Mouse (Mus musculus): ENCODE data around the gene Notch1.

Gene Notch1

DNA sequence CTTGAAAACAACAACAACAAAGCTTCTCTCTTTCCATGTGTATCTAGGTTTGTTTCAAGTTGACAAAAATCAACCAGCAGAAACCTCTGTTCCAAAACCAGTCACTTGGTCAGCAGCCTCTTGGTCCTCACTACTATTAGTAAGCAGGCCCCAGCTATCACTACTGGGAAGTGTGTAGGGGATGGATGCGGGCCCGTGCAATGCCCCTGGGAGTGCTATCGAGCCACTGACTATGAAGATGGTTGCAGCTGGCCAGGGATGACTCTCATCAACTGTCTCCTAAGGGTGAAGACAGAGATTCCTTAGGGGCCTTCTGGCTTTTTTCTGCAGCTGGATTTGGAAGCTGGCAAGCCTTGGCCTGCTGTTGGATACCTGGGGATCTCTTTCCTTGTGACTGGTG lies 13.4 kb upstream of the Notch1 start:
- DNase-seq (ENCODE audit: low spot score), result no peak

DNA sequence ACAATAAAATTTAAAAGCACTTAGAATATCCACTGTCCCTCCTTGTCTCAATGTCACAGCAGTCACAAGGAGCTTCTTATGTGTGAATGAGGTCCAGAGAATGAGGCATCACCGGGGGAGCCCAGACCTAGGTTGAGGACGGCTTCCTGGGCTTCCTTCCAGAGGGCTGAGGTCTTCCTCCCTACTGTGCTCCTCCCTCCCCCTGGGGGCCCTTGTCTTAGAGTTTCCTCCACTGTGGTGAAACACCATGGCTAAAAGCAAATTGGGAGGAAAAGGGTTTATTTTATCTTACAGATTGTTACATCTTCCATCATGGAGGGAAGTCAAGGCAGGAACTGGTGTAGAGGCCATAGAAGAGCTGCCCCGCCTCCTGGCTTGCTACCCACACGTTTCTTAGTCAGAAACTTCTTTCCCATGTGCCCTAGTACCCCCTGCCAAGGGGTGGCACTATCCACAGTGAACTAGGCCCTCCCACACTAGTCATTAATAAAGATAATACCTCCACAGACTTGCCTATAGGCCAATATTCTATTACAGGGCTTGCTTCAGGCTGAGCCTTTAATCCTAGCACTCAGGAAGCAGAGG lies 12.8 kb upstream of the Notch1 start:
- DNase-seq (ENCODE audit: low spot score), result no peak

DNA sequence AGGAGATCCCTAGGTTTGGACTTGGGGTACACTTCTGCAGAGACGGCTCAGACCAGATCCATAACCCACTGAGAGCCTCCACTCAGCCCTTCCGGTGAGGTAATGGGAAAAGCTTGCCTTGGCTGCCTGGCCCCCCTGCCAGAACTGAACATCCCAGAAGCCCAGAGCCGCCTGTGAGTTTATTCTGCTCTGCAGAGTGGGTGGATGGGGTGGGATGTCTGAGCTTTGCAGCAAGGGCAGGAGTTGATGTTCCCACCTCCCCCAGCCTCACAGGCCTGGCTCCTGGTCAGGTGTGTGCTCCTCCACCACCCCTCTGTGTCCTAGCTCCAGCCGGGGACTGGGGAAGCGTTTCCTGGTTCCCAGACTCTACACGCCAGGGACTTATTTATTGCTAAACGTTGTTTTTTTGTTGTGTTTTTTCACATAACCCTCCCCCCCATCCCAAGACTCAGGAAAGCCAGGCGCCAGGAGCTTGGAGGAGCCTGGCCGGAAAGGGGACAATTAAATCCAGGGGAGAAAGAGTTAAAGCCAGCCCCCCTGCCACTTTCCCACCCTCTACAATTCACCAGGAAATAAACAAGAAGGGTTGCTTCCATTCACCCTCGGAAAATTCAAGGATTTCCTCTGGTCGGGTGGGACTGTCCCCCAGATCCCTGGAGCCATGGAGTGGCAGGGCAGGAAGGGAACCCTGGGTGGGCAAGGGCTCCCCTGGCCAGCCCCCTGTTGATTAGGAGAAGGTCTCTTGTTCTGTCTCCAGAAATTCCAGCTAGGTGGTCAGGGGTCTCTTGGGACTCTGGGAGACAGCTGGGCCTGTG lies 10.2 kb upstream of the Notch1 start:
- DNase-seq (ENCODE audit: low spot score), result no peak

DNA sequence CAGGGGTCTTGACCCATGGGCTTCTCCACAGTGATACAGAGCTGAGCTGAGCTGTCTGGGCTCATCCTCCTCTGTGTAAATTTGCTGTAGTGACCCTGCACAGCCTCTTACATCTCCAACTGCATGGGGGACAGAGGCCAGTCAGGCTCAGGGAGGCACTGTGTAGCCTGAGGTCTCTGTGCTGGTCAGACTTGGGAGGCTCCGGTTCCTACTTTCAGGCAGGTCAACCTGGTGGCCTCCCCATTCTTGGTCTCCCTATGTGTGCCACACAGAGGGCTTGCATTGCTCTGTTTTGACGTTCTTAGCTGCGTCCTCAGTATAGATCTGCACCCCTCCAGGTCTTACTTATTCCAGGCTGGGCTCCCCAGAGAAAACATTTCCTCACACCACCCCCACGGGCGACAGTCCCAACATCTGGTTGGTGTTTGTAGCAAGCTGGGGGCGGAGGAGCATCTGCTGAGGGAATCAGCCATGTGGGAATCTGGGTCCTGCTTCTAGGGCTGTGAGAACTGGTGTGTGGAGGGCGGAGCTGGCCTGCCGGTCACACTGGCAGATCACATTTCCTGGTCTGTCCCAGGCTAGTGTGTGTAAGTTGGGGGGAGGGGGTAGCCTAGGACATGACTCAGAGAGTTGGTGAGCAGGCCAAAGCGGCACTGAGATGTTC lies 9.0 kb upstream of the Notch1 start:
- no peak for DNase-seq (ENCODE audit: low spot score)

DNA sequence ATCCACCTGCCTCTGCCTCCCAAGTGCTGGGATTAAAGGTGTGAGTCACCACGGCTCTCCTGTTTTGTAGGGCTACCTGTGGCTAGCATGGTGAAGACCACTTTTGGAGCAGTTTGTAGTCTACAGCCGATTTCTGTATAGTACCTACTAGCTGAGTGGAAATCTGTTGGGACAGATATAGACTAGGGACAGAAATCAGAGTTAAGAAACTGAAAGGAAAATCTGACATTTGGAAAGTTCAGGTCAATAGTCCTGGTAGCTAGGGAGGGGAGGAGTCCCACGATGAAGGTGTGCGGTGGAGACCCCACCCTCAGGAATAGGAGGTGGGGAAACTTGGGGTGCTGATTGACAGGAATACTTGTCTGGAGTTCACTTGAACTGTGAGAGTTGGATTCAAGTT lies 5.9 kb upstream of the Notch1 start:
- no peak for DNase-seq (ENCODE audit: low spot score)

DNA sequence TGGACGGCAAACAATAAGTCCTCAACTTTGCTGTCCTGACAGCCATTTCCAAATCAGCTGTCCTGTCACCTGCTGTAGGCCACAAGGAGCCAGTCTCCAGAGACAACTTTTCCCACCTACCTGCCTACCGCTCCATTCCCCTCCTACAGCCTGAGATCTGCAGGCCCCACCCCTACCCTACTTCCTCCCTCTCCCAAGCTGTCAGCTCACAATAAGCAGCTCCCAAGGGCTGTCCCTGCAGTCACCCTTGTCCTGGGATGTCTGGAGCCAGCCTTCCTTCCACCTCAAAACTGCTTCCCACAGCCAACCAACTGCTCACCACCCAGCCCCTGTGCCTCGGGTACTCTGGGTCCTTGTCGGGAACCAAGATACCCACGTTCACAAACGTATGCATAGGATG lies 3.3 kb upstream of the Notch1 start:
- no peak for DNase-seq (ENCODE audit: low spot score)

DNA sequence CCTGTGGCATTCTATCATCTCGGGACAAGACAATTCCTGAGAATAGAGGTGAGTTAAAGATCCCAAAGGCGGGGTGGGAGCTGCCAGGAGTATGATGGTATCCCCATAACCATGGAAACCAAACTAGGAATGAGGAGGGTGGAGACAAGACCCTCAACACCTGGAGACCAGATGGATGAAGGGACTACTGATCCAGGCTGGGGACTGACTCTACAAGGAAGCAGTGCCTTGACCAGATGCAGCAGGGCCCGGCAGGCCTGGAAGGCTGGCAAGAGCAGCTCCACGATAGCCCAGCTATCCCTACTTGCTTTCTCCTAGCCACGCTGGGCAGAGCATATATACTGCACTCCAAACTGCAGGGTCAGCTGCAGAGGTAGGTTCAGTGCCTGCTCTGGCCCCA lies 524 bp upstream of the Notch1 start:
- no peak for DNase-seq (ENCODE audit: low spot score)

DNA sequence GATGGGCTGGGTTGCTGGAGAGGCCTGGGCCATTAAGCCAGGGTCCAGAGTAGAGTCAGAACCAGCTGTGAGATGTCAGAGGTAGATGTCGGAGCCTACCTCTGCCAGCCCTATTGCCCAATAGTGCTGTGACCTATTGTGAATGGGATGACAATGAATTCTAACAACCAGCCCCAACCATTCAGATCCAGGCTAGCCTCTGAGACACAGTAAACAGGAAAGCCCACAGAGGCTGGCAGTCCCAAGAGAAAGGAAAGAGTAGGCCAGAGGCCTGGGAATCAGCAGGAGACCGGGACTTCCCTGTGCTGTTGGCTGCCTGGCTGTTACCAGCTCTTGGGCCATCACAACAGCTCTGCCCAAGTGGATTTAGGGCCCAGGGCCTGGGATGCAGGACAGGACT lies 1.1 kb downstream of the Notch1 start:
- no peak for DNase-seq (ENCODE audit: low spot score)

DNA sequence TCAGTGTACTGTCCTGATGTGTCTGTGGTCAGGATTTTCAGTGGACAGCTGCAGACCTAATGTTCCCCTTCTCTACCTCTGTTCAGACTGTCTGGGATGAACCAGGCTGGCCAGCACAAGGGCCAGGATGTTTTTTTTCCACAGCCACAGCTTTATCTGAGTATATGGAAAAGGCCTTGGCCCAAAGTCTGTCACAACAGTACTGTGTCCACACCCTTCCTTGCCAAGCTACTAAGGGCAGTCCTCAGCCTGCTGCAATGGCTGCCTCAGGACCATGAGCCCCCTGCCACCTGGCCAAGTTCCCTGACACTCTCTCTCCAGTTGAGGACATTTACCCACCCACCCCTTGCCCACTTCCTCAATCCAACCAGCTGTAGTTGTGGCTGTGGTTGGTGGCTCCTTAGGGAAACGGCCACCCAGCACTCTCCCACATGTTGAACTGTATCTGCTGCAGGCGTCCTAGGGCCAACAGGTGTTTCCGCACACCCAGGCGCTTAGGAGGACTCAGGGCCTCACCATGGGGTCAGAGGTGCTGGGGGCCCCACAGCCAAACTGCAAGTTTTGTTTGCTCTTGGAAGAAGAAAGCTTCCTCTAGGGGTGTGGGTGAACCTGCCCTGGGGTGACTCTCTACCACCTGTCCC lies 3.2 kb downstream of the Notch1 start:
- no peak for DNase-seq (ENCODE audit: low spot score)

DNA sequence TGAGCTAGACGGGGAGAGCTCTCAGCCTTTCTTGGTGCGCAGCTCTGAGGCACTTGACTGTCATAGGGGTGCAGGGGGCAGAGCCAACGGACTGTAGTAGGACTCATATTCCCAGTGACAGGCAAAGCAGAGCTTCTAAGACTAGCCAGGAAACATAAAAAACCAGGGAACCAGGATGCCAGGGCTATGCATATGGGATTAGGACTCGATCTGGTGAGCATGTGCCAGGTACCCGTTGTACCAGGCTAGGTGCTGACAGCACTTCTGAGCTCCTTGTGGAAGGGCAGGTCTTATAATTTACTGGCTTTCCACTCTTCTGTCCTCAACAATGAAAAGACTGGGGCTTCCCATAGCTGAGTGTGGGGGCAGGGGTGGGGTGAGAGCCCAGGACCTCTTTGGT lies 7.8 kb downstream of the Notch1 start:
- no peak for DNase-seq (ENCODE audit: low spot score)

DNA sequence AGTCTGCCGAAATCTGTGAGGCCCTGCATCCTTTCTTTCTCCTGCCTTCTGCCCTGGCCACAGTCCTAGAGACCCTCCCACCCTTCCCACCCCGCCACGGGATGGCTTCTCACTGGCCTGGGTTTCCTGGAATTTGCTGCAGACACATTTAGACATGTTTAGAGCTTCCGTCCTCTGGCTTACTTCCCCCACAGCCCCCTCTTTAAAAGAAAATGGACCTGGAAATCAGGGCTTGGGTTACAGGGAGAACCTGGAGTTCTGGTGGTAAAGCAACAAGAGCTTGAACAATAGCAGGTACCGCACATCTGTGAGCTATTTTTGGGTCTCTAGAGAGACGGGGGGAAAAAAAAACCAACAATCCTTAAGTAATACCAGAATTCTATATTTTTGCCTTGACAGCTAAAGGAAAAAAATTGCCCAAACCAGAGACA lies 8.5 kb downstream of the Notch1 start:
- no peak for DNase-seq (ENCODE audit: low spot score)

DNA sequence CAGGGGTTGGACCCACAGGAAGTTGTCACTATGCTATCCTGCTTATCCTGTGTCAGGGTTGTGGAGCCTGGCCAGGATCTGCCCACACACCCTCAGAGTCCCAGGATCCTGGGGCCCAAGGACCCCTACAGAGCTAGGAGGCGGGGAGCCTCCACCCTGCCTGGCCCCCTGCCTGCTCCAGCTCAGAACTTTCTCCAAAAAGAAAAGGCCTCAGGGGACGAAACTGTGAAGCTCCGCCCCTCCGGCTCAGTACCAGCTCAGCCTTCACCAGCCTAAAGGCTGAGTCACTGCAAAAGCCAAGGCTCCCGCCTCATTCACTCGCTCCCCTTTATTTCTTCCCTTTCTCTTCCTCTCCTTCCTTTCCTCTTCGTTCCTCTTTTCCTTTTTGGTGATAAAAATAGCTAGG lies 9.0 kb downstream of the Notch1 start:
- no peak for DNase-seq (ENCODE audit: low spot score)

DNA sequence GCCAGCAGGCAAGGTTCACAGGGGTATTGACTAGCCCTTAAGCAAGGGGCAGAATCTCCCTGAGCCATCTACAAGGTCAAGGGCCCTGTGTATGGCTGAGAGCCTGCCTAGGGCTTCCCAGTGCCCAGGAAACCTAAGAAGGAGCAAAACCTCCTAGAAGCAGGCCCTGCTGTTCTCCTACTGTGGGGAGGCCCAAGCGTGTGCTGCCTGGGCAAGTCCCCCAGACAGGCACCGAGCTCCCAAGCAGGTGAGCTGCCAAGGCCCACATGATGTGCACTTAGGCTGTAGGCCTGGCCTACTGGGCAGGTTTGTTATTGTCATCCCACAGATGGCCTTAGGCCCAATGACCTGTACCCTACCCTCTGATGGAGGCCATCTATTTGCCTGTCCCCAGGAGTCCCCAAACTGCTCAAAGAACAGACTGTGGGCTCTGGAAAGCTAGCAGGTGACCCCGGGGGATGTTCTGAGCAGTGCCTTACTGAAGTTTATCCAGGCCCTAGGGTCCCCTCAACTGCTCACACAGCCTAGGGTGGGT lies 9.7 kb downstream of the Notch1 start:
- DNase-seq (ENCODE audit: low spot score), result no peak

DNA sequence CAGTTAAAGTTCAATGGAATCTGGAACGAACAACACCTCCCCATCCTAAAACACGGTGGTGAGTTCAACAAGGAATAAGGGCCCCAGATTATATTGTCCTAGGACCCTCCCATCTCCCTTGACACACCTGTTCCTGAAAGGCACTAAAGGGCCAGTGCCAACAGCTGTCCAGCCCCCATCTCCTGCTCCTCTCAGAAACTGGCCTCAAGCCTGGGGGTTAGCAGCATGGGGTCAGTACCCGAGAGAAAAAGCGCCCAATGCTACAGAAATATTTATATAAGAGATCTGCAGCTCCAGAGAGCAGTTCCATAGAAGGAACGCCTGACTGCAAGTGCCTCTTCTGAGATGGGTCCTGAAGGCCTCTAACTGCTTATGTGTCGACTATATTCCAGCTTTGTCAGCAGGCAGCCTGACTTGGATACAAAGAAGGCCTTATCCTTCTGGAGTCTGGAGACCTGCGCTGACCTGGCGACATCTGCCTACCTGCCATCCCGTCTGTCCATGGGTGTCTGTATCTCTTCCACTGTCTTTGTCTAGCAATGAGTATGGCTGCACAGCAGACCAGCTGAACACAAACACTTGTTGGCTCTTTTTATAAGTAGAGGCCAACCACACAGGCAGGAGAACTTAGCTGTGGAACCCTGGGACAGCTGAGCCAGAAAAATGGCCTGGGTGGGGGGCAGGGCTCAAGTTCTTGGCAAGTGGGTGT lies 11.5 kb downstream of the Notch1 start:
- no peak for DNase-seq (ENCODE audit: low spot score)

DNA sequence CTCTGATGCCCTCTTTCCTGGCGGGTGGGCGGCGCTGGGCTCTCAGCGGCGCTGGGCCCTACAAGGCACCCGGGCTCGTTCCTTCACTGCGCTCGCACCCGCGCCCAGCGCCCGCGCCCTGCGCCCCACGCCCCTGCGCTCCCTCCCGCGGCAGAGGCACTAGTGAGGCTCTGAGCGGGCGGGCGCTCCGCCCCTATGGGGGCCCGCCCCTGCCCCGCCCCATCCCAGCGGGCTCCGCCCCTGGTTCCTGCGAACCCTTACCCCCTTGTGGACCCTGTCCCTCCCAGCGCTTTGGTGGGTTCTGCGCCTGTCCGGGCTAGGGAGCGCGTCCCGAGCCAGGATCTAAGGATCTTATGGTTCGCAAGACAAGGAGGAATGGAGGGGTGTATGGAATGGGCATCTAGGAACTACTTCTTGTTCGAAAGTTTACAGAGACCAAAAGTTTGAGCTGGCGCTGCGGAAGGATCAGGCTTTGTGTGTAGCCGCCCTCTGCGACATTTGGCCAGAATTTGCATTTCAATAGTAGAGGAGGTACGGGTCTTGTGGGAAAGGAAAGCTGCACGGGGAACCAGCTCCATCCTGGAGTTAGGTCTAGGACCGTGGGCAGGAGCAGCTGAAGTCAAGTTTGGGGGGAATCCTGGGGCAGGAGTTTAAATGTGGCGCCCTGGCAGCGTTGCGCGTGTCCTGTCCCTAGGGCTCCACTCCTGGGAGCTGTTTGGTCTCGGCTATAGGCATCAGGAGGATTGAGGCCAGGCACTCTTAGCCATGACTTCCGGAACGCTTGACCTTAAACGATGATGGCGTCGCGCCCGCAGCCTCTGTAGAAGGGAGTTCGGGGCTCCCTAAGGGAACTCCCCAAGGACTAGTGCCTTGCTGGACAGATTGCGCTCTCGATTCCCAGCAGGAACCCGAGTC lies 12.5 kb downstream of the Notch1 start:
- peak; percentile 84 for DNase-seq (ENCODE audit: low spot score)

DNA sequence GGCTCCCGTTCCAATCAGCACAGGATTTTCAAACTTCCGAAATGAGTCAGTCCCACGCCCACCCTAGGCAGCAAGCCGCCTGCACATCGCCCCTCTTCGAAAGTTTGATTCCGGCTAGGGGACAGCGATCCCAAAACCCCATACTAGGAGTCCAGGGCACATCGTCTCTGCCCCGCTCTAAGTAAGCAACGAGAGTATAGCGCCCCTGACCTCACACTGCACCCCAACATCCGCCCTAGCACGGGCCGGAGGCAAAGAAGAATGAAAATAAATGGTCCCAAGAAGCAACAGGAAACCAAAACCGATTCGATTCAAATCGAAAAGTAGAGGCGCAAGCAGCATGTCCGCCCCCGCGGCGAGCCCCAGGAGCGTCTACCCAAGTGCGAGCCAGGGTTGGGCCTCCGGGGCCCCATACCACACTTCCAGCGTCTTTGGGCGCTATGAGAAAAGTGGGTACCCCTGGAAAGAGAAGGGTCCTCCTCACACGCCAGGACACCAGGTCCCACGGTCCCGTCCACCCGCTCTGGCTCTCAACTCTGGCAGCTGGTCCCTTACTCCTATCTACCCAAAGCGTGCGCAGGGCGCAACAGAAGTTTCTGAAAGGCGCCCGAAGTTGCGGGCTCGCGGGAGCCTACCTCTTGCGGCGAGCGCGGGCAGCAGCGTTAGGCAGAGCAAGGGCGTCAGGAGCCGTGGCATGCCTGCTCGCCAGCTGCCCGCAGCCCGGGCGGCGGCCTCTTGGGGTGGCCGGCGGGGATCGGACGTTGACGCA lies 13.4 kb downstream of the Notch1 start:
- DNase-seq (ENCODE audit: low spot score), result peak; percentile 68

DNA sequence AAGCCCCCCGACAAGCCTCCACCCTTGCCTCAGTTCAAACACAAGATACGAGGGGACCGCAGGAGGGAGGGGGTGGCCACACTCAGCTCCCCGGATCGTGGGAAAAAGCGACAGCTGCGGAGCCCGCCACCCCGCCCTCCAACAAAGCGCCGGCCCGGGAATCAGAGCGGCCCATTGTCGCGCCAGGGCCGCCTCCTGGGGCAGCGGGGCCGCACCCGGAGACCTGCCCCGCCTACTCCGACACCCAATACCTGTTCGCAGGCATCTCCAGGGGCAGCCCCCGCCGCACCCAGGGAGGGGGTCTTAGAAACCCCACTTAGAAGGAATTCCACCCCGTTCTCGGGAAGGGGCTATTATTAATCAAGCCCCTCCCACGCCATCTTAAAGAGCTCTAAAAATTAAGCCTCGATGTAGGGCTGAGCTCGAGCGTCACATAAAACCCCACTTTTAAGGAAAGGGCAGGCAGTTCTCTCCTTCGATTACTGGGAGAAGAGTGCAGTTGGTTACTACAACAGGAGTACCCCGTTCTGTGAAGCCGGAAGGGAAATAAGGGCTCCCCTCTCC lies 14.1 kb downstream of the Notch1 start:
- no peak for DNase-seq (ENCODE audit: low spot score)

DNA sequence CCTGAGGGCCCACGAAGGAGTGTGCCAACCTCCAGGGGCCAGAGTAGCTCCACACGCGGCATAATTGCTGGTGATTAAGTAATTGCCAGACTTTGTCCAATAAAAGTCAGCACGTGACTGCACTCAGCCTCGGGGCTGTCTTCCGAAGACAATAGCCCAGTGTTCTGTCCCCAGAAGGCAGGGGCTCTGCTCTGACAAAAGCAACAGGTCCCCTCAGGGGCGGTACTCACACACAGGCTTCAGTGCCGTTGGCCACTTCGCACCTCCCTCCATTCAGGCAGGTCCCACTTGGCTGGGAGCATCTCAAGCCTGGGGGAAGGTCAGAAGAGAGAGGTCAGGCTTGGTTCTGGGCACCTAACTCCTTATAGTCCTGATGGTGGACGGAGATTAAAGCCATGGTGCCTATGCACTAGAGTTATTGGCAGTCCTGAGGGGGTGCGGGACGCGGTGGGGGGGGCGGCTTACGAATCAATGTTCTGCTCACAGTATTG lies 14.8 kb downstream of the Notch1 start:
- no peak for DNase-seq (ENCODE audit: low spot score)

DNA sequence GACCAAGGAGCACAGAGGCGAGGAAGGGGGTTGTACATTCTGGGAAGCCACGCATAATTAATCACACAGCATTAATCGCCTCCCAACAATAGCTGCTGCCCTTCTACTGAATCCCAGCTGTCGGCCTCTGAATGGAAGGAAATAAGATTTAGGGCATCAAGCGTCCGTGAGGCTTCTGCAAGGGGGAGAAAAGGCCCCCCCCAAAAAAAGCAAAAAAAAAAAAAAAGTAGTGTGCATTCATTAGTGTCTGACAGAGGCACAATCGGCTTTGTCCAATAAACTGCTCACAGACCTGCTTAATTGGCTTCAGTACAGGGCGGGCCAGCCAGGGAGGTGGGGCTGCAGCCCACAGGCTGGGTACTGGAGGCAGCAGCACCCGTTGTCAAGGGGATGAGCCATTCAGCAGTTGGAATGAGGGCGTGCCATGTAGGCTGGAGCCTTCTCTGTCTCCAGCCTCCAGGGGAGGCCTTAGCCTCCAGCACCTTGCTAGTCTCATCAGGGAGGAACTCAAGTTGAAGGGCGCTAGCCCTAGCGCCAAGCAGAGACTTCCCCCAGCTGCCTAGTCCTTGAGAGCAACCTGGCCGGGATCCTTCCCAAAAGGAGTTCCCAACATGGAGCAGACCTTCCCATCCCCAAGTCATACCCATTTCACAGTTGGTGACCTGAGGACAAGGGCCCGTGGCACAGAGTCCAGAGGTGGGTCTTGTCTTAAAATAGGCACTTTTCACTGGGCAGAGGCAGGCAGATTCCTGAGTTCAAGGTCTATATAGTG lies 15.7 kb downstream of the Notch1 start:
- DNase-seq (ENCODE audit: low spot score), result no peak

Measured in T-cell, adult 2 months (primary cell).